Mouse (Mus musculus): ENCODE data around the gene Tmf1. TPM values are rescaled to one million over a fixed set of nuclear protein-coding genes. Genes with fewer than 3 reads are reported as not detected.
A peak's percentile ranks its signal among the peaks of the same experiment; 100 is the strongest.

Tmf1 gene
- polyA plus RNA-seq, 1 experiment from 2014 or later = 35.0 TPM

DNA sequence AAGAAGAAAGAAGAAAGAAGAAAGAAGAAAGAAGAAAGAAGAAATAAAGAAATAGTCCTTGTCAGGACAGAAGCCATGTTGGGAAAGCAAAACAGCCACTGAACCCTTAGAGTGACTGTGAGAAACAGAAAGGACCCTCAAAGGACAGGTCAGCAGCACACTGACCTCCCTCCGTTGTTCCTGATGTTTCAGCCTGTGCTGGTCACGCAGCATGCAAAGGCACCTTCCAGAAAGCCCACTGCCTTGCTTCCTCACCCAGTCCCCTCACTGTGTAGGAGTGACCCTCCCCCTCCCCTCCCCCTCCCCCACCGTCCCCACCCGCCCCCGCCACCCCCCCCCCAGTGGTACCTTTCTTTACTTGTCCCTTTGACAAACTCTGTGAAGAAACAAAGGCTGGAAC is 41.8 kb upstream of the Tmf1 start:
- WGBS = 76% methylated on average over 2 of the region's 5 CpGs
- no peak for ATAC-seq

DNA sequence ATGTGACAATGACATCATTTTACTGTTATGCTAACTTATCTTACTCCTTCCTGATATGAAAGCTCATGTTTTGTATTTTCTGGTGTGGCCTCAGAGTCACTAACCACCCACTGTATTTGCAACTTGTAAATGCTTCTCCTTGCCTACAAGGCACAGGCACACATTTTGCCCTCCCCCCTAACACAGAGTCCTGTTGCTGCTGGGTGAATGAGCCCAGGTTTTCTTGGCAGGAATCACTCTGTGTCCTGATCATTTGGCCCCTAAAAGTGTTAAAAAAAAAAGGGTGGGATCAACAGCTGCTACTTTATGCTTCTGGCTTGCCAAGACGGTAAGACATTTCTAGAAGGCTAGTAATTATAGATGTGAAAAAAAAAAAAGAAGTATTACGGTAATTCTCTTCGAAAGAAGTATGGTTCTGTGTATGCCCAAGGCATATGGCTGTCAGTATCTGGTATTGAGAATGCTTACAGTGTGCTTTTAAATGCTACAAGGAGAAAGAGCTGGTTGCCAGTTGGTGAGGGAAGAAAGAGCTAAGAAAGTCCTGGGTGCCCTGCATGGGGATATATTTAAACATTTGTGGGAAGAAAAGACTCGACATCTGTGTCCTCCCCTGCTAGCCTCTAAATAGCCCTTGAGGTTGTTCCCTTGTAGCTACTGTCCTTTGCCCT is 37.4 kb upstream of the Tmf1 start:
- 39% methylated on average over 4 of the region's 4 CpGs for WGBS
- no peak overlapping the region for H3K9ac ChIP-seq (replicated peaks; ENCODE audit: low read depth, low read length)
- H3K36me3 ChIP-seq (ENCODE audit: control insufficient read depth, insufficient read depth) = no peaks in the 10 kb centered on the region
- H3K4me2 ChIP-seq (ENCODE audit: low read length) = no peak overlapping the region
- H3K4me1 ChIP-seq (replicated peaks; ENCODE audit: control insufficient read depth, insufficient read depth, low read length) = peaks cover 34% of the 10 kb centered on the region
- ATAC-seq = peak; percentile 50; the same call in 1 of the 2 replicates
- H3K9me3 ChIP-seq (ENCODE audit: control insufficient read depth, low read length) = no peaks in the 10 kb centered on the region
- H3K27me3 ChIP-seq (replicated peaks; ENCODE audit: control insufficient read depth, insufficient read depth, low read length) = no peaks in the 10 kb centered on the region
- H3K4me3 ChIP-seq (replicated peaks; ENCODE audit: low read length) = no peak overlapping the region
- peak overlapping the region; percentile 58; the same call in 1 of the 2 replicates for H3K27ac ChIP-seq (ENCODE audit: low read length)

More for the DNA sequence above, 41.8 kb upstream of the Tmf1 start:
- no peak overlapping the region for H3K4me3 ChIP-seq (replicated peaks; ENCODE audit: low read length)
- peaks cover 28% of the 10 kb centered on the region for H3K4me1 ChIP-seq (replicated peaks; ENCODE audit: control insufficient read depth, insufficient read depth, low read length)
- no peaks in the 10 kb centered on the region for H3K36me3 ChIP-seq (ENCODE audit: control insufficient read depth, insufficient read depth)
- H3K9me3 ChIP-seq (ENCODE audit: control insufficient read depth, low read length) = no peaks in the 10 kb centered on the region
- no peak overlapping the region for H3K27ac ChIP-seq (ENCODE audit: low read length)
- no peak overlapping the region for H3K4me2 ChIP-seq (ENCODE audit: low read length)
- H3K27me3 ChIP-seq (replicated peaks; ENCODE audit: control insufficient read depth, insufficient read depth, low read length) = no peaks in the 10 kb centered on the region
- H3K9ac ChIP-seq (replicated peaks; ENCODE audit: low read depth, low read length) = no peak overlapping the region

DNA sequence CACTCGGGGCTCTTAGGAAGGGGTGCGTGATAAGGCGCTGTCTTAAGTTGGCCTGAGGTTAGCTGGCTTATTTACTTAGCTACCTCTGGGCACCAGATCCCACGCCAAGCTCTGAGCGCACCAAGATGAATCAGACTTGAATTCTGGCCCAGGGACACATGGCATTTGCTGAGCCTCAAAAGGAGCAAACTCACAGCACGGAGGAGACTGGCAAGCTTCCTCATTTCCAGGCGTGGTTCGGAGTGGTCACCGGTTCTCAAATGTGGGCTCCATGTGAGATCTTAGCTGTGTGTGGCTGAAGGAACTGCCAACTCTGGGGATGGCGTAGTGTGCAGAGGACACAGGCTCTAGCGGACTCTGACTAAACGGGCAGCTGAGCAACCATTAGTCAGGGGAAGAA is 33.1 kb upstream of the Tmf1 start:
- H3K4me1 ChIP-seq (replicated peaks; ENCODE audit: control insufficient read depth, insufficient read depth, low read length) = peaks cover 29% of the 10 kb centered on the region
- no peak overlapping the region; the same call in 1 of the 2 replicates for H3K9ac ChIP-seq (replicated peaks; ENCODE audit: low read depth, low read length)
- peak overlapping the region; percentile 61 for H3K4me2 ChIP-seq (ENCODE audit: low read length)

DNA sequence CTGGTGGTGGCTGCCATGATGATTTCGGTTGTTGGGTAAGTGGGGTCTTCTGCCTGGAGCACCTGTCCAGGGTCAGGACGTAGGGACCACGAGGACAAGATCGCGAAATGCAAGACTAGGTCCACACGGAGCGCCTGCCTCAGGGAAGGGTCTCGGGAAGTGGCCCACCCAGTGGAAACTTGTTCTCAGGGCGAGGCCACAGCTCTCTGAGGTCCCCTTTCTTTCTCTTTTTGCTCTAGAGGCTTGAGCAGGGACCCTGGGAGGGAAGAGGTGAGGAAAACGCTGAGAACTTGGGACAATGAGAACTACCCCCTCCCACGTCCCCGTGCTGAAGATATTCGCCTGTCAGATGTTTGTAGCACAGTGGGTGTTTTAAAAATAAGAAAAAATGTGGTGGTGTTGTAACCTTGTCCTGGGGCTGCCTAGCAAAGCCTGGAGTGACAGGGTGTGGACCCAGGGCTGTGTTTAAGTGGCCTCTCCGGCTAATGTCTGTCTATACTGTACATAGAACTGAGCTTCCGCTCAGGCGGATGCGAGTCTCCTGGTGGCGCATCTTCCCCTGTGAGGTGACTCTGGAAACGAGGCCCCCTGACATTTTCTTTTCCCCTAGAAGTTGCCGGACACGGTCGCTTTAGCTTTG is 32.2 kb upstream of the Tmf1 start:
- peak overlapping the region; percentile 61 for H3K4me2 ChIP-seq (ENCODE audit: low read length)
- H3K9ac ChIP-seq (replicated peaks; ENCODE audit: low read depth, low read length) = peak overlapping the region; percentile 79
- H3K9me3 ChIP-seq (ENCODE audit: control insufficient read depth, low read length) = no peaks in the 10 kb centered on the region
- H3K36me3 ChIP-seq (ENCODE audit: control insufficient read depth, insufficient read depth) = no peaks in the 10 kb centered on the region
- 0 out of 2 replicates have a peak overlapping the region, but pooled peaks have one; percentile 8 for H3K27ac ChIP-seq (ENCODE audit: low read length)
- H3K27me3 ChIP-seq (replicated peaks; ENCODE audit: control insufficient read depth, insufficient read depth, low read length) = no peaks in the 10 kb centered on the region
- peak overlapping the region; percentile 63 for H3K4me3 ChIP-seq (replicated peaks; ENCODE audit: low read length)
- WGBS = 3% methylated on average over 22 of the region's 22 CpGs
- H3K4me1 ChIP-seq (replicated peaks; ENCODE audit: control insufficient read depth, insufficient read depth, low read length) = peaks cover 22% of the 10 kb centered on the region
- peak; percentile 54 for ATAC-seq

More for the DNA sequence above, 33.1 kb upstream of the Tmf1 start:
- no peaks in the 10 kb centered on the region for H3K9me3 ChIP-seq (ENCODE audit: control insufficient read depth, low read length)
- H3K27ac ChIP-seq (ENCODE audit: low read length) = no peak overlapping the region
- no peaks in the 10 kb centered on the region for H3K27me3 ChIP-seq (replicated peaks; ENCODE audit: control insufficient read depth, insufficient read depth, low read length)
- no peak; the same call in 1 of the 2 replicates for ATAC-seq
- peak overlapping the region; percentile 63 for H3K4me3 ChIP-seq (replicated peaks; ENCODE audit: low read length)
- no peaks in the 10 kb centered on the region for H3K36me3 ChIP-seq (ENCODE audit: control insufficient read depth, insufficient read depth)
- 53% methylated on average over 12 of the region's 12 CpGs for WGBS

DNA sequence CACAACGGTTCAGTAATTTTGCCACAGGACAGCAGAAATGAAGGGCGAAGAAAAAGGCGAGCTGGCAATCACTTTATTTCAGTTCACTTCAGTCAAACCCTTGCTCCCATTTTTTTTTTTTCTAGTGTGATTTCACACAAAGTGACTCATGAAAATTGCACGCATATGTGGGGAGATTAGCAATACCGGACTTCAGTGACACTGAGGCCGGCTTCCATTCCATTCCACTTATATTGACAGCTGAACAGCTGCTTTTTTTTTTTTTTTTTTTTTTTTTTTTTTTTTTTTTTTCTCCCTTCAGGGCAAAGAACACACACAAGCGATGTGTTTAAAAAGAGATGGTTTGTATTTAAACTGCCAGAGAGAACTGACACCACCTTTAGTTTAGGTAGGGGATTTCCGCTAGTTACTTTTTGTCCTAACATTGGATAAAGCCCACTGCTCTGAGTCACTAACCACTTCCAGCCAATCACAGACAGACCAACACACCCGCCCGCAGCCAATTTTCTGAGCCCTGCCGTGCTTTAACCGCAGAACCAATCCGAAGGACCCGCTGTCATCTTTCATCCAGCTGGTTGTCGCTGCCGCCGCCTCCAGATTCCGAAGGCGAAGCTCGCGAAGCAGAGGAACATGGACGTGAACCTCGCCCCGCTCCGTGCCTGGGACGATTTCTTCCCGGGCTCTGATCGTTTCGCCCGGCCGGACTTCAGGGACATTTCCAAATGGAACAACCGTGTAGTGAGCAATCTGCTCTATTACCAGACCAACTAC is 31.5 kb upstream of the Tmf1 start, which contains the start of gene Arl6ip5:
TSS of gene Arl6ip5 (plus strand) at position 499 of the 771 bp plus-strand sequence.
- Histone ChIP-seq H3K27ac (ENCODE audit: low read length) (0 out of 2 replicates have a peak within 1 kb of the TSS, but pooled peaks have one; percentile 8), H3K36me3 (ENCODE audit: control insufficient read depth, insufficient read depth) (no peaks in the 10 kb centered on the region), H3K9me3 (ENCODE audit: control insufficient read depth, low read length) (no peaks in the 10 kb centered on the region), H3K4me1 (replicated peaks; ENCODE audit: control insufficient read depth, insufficient read depth, low read length) (peaks cover 20% of the 10 kb centered on the region), H3K4me2 (ENCODE audit: low read length) (peak within 1 kb of the TSS; percentile 61), H3K9ac (replicated peaks; ENCODE audit: low read depth, low read length) (peak within 1 kb of the TSS; percentile 79), H3K4me3 (replicated peaks; ENCODE audit: low read length) (peak within 1 kb of the TSS; percentile 63), H3K27me3 (replicated peaks; ENCODE audit: control insufficient read depth, insufficient read depth, low read length) (no peaks in the 10 kb centered on the region)
- peak; percentile 80 for ATAC-seq
- WGBS = 7% methylated on average over 32 of the region's 32 CpGs

- H3K27ac ChIP-seq (ENCODE audit: low read length) = no peak overlapping the region
- no peak overlapping the region for H3K4me3 ChIP-seq (replicated peaks; ENCODE audit: low read length)
- no peaks in the 10 kb centered on the region for H3K27me3 ChIP-seq (replicated peaks; ENCODE audit: control insufficient read depth, insufficient read depth, low read length)
- H3K9ac ChIP-seq (replicated peaks; ENCODE audit: low read depth, low read length) = no peak overlapping the region
- no peak for ATAC-seq
- WGBS = 88% methylated on average over 4 of the region's 4 CpGs
- H3K4me2 ChIP-seq (ENCODE audit: low read length) = no peak overlapping the region
- no peaks in the 10 kb centered on the region for H3K9me3 ChIP-seq (ENCODE audit: control insufficient read depth, low read length)
- H3K36me3 ChIP-seq (ENCODE audit: control insufficient read depth, insufficient read depth) = no peaks in the 10 kb centered on the region
- H3K4me1 ChIP-seq (replicated peaks; ENCODE audit: control insufficient read depth, insufficient read depth, low read length) = peaks cover 20% of the 10 kb centered on the region
These were observed 30.8 kb upstream of the Tmf1 start for GRCm38 (mm10) chr6:97209751-97210150.

DNA sequence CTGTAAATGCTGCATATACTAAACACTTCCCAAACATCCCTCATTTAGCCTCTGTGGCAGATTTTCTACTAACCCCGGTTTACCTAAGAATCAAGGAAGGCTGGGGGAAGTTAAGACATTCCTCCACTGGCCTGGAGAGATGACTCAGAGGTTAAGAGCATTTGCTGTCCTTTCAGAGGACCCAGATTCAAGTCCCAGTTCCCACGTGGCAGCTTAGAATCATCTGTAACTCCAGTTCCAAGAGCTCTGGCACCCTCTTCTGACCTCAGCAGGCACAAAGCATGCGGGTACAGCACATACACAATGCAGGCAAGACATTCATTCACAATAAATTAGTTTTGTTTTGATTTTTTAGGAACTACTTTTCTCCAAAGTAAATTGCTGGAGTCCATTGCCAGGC is 30.3 kb upstream of the Tmf1 start:
- no peak overlapping the region for H3K4me3 ChIP-seq (replicated peaks; ENCODE audit: low read length)
- no peaks in the 10 kb centered on the region for H3K27me3 ChIP-seq (replicated peaks; ENCODE audit: control insufficient read depth, insufficient read depth, low read length)
- 41% methylated on average over 3 of the region's 3 CpGs for WGBS
- no peak overlapping the region for H3K27ac ChIP-seq (ENCODE audit: low read length)
- H3K9ac ChIP-seq (replicated peaks; ENCODE audit: low read depth, low read length) = no peak overlapping the region
- no peak for ATAC-seq
- no peak overlapping the region for H3K4me2 ChIP-seq (ENCODE audit: low read length)
- H3K9me3 ChIP-seq (ENCODE audit: control insufficient read depth, low read length) = no peaks in the 10 kb centered on the region
- H3K36me3 ChIP-seq (ENCODE audit: control insufficient read depth, insufficient read depth) = no peaks in the 10 kb centered on the region
- peaks cover 26% of the 10 kb centered on the region for H3K4me1 ChIP-seq (replicated peaks; ENCODE audit: control insufficient read depth, insufficient read depth, low read length)

- 30% methylated on average over 3 of the region's 3 CpGs for WGBS
- no peak overlapping the region for H3K4me2 ChIP-seq (ENCODE audit: low read length)
- H3K27ac ChIP-seq (ENCODE audit: low read length) = no peak overlapping the region
- no peak overlapping the region for H3K4me3 ChIP-seq (replicated peaks; ENCODE audit: low read length)
- H3K4me1 ChIP-seq (replicated peaks; ENCODE audit: control insufficient read depth, insufficient read depth, low read length) = peaks cover 25% of the 10 kb centered on the region
- no peak for ATAC-seq
- no peaks in the 10 kb centered on the region for H3K27me3 ChIP-seq (replicated peaks; ENCODE audit: control insufficient read depth, insufficient read depth, low read length)
- H3K9me3 ChIP-seq (ENCODE audit: control insufficient read depth, low read length) = no peaks in the 10 kb centered on the region
- H3K9ac ChIP-seq (replicated peaks; ENCODE audit: low read depth, low read length) = no peak overlapping the region
- no peaks in the 10 kb centered on the region for H3K36me3 ChIP-seq (ENCODE audit: control insufficient read depth, insufficient read depth)
These were observed 29.5 kb upstream of the Tmf1 start for GRCm38 (mm10) chr6:97208406-97208805.

DNA sequence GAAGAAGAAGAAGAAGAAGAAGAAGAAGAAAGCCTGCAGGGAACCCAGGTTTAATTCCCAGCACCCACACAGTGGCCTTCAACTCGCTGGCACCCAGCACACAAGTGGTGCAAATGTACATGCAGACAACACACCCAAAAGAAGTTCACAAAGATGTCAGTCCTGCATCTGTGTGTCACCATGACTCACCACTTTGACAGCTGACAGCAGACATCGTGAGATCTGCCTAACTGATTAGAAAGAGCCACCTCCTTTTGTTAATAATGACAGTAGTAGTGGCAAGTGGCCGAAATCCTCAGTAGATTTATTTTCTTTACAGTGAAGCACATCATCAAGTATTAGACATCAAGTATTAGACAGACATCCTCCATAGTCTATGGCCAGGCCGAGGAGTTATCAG is 28.2 kb upstream of the Tmf1 start:
- no peak overlapping the region for H3K4me3 ChIP-seq (replicated peaks; ENCODE audit: low read length)
- peaks cover 17% of the 10 kb centered on the region for H3K4me1 ChIP-seq (replicated peaks; ENCODE audit: control insufficient read depth, insufficient read depth, low read length)
- 84% methylated on average over 4 of the region's 4 CpGs for WGBS
- no peaks in the 10 kb centered on the region for H3K27me3 ChIP-seq (replicated peaks; ENCODE audit: control insufficient read depth, insufficient read depth, low read length)
- no peak overlapping the region for H3K4me2 ChIP-seq (ENCODE audit: low read length)
- H3K9me3 ChIP-seq (ENCODE audit: control insufficient read depth, low read length) = no peaks in the 10 kb centered on the region
- H3K9ac ChIP-seq (replicated peaks; ENCODE audit: low read depth, low read length) = no peak overlapping the region
- no peak overlapping the region for H3K27ac ChIP-seq (ENCODE audit: low read length)
- ATAC-seq = no peak
- H3K36me3 ChIP-seq (ENCODE audit: control insufficient read depth, insufficient read depth) = no peaks in the 10 kb centered on the region

Data from forebrain, embryonic 16.5 days (tissue).